Mouse (Mus musculus): ENCODE results near the gene Rnpep.
"Not testable (repeated sequence)": the region's sequence is repeated elsewhere in the genome, so short reads cannot be mapped to it uniquely, and the experiment has no call there.

Gene Rnpep

GRCm38 (mm10) chr1:135258380-135259127 is 25.3 kb downstream of the Rnpep start, which contains the start of gene Elf3:
Gene Elf3 (minus strand): TSS chr1:135258568.
- DNase-seq (ENCODE audit: low read depth, low spot score), result no peak

GRCm38 (mm10) chr1:135256299-135256698 is 27.6 kb downstream of the Rnpep start:
- peak; percentile 42 for DNase-seq (ENCODE audit: low read depth, low spot score)

GRCm38 (mm10) chr1:135252854-135253253 is 31.0 kb downstream of the Rnpep start:
- no peak for DNase-seq (ENCODE audit: low read depth, low spot score)

GRCm38 (mm10) chr1:135251405-135251804 is 32.5 kb downstream of the Rnpep start:
- DNase-seq (ENCODE audit: low read depth, low spot score), result no peak

- DNase-seq (ENCODE audit: low read depth, low spot score), result no peak
These were observed 33.2 kb downstream of the Rnpep start for GRCm38 (mm10) chr1:135250706-135251105.

- peak; percentile 47 for DNase-seq (ENCODE audit: low read depth, low spot score)
These were observed 35.4 kb downstream of the Rnpep start for GRCm38 (mm10) chr1:135248434-135248850.

- no peak for DNase-seq (ENCODE audit: low read depth, low spot score)
These were observed 39.9 kb downstream of the Rnpep start for GRCm38 (mm10) chr1:135244014-135244413.

GRCm38 (mm10) chr1:135240206-135240605 is 43.7 kb downstream of the Rnpep start:
- DNase-seq (ENCODE audit: low read depth, low spot score), result not testable (repeated sequence)

- DNase-seq (ENCODE audit: low read depth, low spot score), result no peak
These were observed 46.6 kb downstream of the Rnpep start for GRCm38 (mm10) chr1:135237131-135237851.

GRCm38 (mm10) chr1:135234771-135235170 is 49.1 kb downstream of the Rnpep start:
- DNase-seq (ENCODE audit: low read depth, low spot score), result no peak

GRCm38 (mm10) chr1:135233961-135234360 is 49.9 kb downstream of the Rnpep start:
- DNase-seq (ENCODE audit: low read depth, low spot score), result no peak

- DNase-seq (ENCODE audit: low read depth, low spot score), result not testable (repeated sequence)
These were observed 52.0 kb downstream of the Rnpep start for GRCm38 (mm10) chr1:135231878-135232277.

GRCm38 (mm10) chr1:135227339-135227950 is 56.4 kb downstream of the Rnpep start:
- DNase-seq (ENCODE audit: low read depth, low spot score), result no peak

GRCm38 (mm10) chr1:135224981-135225604 is 58.8 kb downstream of the Rnpep start:
- DNase-seq (ENCODE audit: low read depth, low spot score), result no peak

- peak; percentile 65 for DNase-seq (ENCODE audit: low read depth, low spot score)
These were observed 59.7 kb downstream of the Rnpep start for GRCm38 (mm10) chr1:135224147-135224546.

GRCm38 (mm10) chr1:135217607-135218233 is 66.2 kb downstream of the Rnpep start:
- no peak for DNase-seq (ENCODE audit: low read depth, low spot score)

- DNase-seq (ENCODE audit: low read depth, low spot score), result peak; percentile 14
These were observed 69.9 kb downstream of the Rnpep start for GRCm38 (mm10) chr1:135213772-135214640.

Data from A20 (cell line).